Mouse (Mus musculus): ENCODE results near the gene Flot1.
"Not testable (repeated sequence)": the region's sequence is repeated elsewhere in the genome, so short reads cannot be mapped to it uniquely, and the experiment has no call there.

The Flot1 gene

DNA sequence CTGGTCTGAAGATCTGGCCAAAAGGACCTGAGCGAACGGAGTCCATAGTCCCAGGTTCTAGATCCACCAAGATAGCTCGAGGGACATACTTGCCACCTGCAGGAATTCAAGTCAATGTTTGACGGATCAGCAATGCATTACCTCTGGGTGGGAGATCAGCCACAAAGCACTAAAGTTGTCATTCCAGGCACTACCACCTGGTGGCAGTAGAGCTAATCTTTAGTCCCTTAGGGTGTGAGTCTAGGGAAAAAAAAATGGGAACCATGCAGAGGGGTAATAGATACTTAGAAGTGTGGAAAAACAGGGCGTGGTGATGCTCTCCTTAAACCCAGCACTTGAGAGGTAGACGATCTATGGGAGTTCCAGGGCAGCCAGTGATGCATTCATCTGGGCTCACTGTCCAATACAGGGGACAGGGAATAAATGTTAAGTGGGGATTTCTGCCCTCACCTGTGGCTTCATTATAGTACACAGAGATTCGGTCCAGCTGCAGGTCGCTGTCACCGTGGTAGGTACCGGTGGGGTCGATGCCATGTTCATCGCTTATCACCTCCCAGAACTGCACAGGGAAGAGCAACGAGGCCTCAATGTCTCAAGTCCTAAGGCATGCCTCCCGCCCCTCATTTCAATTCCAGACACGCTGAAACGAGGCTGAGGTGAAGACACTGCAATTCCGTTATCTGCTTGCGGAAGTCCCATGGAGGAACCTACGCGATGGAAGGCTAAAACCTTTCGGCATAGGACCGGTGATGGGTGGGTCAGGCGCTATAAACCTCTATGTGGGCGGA lies 13.3 kb downstream of the Flot1 start:
- DNase-seq (ENCODE audit: low spot score in 2 of 2) = peak; percentile 78 to 81

DNA sequence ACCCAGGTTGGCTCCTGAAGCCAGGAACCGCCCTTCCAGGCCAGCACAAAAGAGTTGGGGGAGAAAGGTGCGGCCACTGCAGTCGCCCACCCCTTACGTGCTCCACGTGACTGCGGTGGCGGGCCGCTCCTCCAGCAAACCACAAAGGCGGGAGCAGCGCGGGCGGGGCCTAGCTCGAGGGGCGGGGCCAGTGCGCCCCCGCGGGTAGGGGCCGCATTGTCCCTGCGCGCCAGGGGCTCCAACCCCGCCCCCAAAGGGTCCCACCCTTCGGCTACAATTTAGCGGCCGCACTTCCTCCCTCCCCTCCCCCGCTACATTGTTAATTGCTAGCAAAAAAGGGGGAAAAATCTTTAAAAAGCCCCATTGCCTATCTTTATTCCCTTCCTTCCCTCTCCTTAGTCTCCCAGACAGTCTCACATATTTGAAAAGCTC lies 14.0 kb downstream of the Flot1 start:
- peak; percentile 80 to 84 for DNase-seq (ENCODE audit: low spot score in 2 of 2)

DNA sequence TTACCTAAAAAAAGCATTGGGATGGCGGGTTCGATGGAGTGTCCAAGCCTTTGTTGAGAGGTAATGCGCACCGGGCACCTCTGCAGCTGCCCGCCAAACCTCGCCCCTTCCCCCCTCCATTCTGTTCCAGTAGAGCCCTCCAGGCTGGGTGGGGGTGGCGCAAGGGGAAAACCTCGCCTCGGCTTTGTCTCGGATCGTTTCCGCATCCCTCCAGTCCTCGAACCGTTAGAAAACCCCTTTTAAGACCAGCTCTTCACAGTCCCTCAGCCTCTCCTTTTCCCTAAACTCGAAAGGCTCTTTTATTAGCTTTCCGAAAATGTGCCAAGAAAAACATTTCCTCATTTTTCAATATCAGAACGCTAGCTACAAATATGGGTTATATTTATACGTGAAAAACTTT lies 14.5 kb downstream of the Flot1 start:
- DNase-seq (ENCODE audit: low spot score in 2 of 2) = no peak

DNA sequence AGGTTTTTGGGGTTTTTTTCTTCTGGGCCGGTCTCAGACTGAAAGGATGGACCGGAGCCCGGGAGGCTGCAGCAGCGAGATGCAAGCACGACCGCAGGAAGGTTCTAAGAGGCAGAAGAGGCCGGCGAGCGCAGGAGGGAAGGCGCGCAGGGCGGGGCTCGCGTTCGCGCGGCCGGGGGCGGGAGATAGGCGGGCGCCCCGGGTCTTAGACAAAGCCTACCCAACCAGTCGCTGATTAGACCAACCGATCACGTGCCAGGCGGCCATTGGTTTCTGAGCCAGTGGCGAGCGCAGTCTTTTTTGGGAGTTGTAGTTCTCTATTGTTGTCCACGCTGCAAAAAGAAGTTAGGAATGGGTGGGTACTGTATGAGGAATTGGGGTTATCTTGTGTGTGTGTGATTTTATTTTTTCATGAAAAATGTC lies 15.1 kb downstream of the Flot1 start, which contains the start of gene Tubb5:
Tubb5 (minus strand) TSS at position 185 of the 423 bp plus-strand sequence.
- DNase-seq (ENCODE audit: low spot score in 2 of 2) = peak; percentile 97

DNA sequence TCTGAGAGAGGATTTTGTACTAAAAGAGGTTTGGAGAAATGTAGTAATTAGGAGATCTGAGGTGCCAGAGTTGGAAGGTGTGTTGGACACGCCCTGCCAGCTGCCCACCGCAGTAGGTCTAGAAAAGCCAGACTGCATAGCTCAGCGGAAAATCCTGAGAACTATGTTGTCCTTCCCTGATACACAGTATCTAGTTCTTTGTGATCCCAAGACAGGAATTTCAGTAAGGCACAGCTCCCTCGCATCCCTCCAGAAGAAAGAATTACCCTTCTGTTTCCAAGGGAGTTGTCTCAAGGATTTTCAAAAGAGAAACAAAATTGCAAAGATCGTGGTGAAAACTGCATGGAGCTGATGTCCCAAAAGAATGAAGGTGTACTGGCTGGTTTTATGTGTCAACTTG lies 15.5 kb downstream of the Flot1 start:
- no peak for DNase-seq (ENCODE audit: low spot score in 2 of 2)

DNA sequence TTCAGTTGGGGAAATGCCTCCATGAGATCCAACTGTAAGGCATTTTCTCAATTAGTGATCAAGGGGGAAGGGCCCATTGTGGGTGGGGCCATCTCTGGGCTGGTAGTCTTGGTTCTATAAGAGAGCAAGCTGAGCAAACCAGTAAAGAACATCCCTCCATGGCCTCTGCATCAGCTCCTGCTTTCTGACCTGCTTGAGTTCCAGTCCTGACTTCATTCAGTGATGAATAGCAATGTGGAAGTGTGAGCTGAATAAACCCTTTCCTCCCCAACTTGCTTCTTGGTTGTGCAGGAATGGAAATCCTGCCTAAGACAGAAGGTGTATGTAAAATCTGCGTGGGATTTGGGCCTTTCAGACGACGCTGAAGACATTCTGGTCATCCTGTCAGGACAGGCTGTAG lies 16.0 kb downstream of the Flot1 start:
- DNase-seq (ENCODE audit: low spot score in 2 of 2) = not testable (repeated sequence)

DNA sequence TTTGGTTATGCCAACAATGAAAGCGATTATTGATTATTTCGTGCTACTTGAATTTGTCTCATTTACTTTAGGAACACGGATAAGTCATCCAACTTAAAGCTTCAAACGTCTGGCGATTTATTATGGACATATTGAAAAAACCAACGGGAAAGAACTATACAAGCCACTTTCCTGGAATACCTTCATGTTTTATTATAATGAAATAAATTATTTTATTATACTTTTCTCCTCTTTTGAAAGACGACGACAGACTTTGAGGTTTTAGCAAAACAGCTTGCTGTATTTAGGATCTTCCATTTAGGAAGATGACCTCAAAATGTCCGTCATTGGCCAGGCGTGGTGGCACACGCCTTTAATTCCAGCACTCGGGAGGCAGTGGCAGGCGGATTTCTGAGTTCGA lies 17.5 kb downstream of the Flot1 start:
- DNase-seq (ENCODE audit: low spot score in 2 of 2) = no peak

DNA sequence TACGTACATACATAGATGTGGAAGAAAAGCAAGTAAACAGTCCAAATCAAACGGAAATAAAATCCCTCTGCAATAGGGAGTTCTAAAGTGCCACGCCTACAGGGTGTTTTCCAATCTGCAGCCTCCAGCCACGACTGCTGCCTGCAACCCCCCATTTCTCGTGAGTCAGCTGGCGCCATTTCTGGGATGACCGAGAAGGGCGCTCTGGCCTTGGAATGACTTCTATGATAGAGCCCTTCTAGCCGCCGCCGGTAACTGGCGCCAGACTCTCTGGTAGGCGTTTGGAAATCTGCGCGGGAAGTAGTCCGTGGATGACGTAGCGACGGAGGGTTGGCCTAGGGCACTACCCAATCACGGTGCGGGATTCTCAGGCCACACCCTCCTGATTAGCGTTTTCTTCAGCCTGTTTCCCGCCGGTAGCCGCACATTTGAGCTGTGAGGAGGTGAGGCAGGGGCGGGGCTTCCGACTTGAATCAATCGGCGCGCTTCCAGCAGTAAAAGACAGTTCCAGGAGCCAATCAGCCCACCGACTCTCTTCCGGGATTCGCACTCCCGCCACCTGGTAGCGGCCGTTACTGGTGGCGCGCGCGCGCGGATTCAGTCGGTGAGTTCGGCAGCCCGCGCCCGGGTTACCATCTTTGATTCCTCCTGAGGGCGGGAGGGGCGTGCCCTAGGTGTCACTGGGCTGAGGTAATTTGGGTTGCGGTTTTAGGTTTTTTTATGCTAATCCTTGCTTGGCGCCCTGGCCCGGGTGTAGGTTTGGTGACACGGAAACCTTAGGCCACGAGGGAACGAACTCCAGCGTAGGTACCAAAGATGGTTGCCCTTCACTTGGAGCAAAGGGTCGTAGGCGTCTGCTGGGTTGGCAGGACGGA lies 18.3 kb downstream of the Flot1 start, which contains the start of gene Mdc1:
Mdc1 (plus strand) TSS at position 440 of the 875 bp plus-strand sequence.
- peak; percentile 99 to 100 for DNase-seq (ENCODE audit: low spot score in 2 of 2)

DNA sequence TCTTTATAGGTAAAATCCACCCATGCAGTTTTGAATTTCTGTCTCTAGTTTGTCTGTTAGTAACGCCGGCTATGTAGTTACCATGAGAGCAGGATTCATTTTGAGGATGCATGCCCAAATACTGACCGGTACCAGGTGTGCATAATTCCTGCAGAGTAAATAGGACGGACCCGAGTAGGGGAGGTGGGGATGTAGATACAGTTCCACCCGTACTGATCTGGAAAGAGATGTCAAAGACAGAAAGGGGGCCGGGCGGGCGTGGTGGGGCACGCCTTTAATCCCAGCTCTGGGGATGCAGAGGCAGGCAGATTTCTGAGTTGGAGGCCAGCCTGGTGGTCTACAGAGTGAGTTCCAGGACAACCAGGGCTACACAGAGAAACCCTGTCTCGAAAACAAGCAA lies 19.0 kb downstream of the Flot1 start:
- DNase-seq (ENCODE audit: low spot score in 2 of 2) = no peak

DNA sequence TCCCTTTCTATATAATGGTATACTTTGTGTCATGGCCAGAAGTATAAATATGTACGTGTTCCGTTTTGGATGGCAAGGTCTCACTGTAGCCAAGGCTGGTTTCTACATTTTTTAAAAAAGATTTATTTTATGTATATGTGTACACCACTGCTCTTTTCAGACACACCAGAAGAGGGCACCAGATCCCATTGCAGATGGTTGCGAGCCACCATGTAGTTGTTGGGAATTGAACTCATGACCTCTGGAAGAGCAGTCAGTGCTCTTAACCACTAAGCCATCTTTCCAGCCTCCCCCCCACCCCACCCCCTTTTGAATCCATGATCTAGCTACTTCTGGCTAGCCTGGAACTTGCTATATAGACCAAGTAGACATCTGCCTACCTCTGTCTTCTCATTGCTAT lies 20.5 kb downstream of the Flot1 start:
- DNase-seq (ENCODE audit: low spot score in 2 of 2) = no peak

DNA sequence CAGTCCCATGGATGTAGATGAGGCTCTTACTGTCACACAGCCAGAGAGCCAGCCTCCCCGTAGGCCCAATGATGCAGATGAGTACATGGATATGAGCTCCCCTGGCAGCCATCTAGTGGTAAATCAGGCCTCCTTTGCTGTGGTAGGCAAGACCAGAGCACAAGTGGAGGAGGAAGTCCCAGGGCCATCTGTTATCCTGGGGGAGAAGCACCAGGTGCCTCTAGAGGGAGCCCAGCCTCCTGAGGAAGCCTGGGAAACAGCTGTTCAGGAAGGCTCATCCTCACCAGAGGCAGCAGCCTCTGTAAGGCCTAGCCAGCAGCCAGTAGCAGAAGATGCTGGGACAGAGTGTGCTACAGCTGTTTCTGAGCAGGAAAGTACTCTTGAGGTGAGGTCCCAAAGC lies 25.1 kb downstream of the Flot1 start:
- DNase-seq (ENCODE audit: low spot score in 2 of 2) = no peak

DNA sequence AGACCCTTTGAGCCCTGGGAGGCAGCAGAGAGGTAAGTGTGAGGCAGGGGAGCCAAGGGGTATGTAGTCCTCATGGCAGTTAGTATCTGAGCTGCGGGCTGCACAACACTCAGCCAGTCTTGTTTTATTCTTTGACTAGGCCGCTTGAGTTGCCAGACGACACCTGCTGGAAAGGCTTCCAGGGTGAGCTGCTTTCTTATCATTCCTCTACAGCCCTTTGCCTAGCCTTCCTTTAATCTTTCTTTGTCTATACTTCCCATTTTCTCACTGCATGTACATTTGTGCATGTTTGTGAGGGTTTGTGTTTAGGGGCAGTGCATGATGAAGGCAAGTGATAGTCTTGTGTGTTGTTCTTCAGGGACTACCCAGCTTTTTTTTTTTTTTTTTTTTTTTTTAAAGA lies 27.9 kb downstream of the Flot1 start:
- no peak for DNase-seq (ENCODE audit: low spot score in 2 of 2)

DNA sequence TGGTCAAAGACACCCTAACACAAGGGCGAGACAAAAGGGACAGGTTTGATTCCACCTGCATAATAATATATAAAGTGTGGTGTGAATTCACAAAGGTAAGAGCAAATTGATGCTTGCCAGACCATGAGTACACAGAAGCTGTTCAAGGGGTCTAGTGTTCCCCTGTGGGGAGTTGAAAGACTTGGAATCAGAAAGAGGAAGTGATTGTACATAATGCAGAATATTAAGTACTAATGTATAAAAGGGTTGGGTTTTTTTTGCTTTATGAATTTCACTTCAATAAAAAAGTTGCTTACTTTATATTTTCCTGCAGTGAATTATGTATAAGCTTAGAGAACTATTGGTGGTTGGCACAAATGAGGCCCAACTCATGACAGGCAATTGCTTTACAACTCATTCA lies 36.3 kb downstream of the Flot1 start:
- no peak for DNase-seq (ENCODE audit: low spot score in 2 of 2)

DNA sequence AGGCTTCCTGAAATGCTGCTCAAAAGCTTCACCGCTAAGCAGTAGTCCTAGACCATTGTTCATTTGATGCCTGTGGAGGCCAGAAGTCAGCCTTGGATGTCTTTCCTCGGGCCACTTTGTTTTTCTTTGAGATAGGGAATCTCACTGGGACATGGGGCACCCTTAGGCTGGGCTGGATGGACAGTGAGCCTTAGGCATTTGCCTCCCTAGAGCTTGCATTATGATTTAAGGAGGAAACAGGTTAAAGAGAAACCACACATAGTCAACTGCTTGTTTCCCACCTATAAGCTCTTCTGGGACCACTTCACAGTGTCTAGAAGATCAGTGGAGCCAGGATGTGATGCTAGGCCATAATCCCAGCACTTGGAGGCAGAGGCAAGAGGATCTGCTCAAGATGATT lies 36.8 kb downstream of the Flot1 start:
- DNase-seq (ENCODE audit: low spot score in 2 of 2) = no peak

DNA sequence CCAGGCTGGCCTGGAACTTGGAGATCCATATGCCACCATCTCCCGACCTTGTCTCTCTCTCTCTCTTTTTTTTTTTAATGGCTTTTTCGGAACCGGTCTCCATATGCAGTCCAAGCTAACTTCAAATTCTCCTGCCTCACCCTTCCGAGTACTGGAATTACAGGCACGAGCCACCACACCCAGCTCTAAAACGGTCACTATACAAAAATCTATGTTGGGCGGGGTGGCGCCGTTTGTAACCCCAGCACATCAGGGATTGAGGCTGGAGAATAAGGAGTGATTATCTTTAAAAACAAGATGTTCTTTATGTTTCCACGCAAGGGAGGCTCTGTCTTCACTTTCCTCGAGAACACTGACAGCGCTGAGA lies 37.8 kb downstream of the Flot1 start:
- no peak for DNase-seq (ENCODE audit: low spot score in 2 of 2)

DNA sequence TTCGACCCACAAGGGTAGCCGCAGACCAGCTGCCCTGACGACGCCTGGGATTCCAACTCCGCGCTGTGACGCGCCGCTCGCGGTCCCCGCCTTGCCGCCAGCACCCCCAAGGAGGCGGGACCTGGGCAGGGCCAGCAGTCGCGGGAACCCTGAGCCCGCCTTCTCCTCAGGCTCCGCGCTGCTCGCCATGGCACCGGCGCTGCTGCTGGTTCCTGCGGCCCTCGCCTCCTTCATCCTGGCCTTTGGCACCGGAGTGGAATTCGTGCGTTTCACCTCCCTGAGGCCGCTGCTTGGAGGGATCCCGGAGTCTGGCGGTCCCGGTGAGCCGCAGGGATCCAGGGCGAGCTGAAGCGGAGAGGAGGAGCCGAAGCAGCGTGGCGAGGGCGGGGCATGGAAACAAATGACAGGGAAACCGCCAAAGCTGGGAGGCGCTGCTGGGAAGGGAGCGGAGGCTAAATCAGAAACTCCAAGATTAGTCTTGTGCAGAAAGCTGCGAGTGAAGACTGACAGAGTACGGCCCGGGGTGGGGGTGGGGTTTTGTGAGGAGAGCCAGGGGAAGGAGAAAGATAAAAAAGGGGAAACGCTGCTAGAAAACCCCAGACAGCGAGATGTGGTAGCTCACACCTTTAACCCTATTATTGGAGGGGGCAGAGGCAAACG lies 38.3 kb downstream of the Flot1 start, which contains the start of gene Nrm:
Nrm (plus strand) TSS at position 121 of the 660 bp plus-strand sequence.
- DNase-seq (ENCODE audit: low spot score in 2 of 2) = peak; percentile 85 to 86

DNA sequence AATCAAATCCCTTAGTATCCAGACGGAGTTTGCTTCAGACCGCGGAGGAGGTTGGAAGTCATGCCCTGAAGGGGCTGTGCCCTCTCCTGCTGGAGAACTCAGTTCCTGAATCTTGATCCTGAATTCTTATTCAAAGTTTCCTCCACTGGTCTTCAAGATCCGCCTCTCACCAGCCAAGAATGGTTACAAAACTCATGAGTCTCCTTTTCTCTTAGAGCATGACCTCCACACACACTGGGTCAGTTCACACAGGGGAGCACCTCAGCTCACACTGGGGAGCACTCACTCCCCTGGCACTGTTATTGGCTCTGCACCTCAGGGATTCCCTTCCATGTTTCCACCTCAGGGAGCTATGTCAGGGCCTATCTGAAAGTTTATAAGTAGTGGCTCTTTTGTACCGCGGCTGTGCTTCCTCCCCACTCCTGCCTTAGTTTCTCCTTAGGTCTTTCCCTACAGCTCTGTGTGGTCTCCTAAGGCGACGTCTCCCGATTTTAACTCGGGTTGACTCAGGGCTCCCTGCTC lies 41.9 kb downstream of the Flot1 start:
- no peak for DNase-seq (ENCODE audit: low spot score in 2 of 2)

DNA sequence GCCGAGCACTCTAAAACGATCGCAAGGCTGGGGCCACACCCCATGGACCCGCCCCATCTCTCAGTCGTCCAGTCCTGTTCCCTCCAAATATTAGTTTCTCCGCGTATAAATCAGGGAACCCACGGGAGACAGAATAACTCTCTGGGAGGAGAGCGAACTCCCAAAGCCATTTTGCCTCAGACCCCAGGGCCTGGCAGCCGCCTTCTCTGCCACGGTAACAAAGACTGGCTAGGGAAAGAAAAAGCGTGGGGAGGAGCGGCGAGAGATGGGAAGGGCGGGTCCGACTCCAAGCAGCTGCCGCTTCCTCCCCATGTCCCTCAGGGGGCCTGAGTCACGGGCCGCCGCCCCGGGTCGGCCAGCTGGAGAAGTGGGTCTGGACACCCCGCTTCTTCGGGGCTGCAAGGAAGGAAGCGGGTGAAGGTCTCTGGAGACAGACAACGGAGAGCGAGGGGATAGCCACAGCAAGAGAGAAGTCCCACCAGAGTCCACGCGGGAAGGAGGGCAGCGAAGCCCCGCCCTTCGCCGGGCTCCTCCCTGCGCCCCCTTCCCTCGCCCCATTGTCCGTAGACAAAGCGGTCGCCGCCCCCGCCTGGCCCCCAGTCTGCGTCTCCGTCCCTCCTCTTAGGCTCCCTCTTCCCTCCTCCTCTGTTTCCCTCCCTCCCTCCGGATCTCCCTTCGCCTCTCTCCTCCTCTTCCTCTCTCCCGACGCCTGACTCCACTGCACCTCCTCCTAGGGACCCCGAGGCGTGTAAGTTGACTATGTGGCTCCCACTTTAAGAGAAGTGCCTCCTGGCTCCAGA lies 42.7 kb downstream of the Flot1 start, which contains the start of gene Ppp1r18:
Ppp1r18 (plus strand) TSS at position 113 of the 800 bp plus-strand sequence.
- DNase-seq (ENCODE audit: low spot score in 2 of 2) = no peak

DNA sequence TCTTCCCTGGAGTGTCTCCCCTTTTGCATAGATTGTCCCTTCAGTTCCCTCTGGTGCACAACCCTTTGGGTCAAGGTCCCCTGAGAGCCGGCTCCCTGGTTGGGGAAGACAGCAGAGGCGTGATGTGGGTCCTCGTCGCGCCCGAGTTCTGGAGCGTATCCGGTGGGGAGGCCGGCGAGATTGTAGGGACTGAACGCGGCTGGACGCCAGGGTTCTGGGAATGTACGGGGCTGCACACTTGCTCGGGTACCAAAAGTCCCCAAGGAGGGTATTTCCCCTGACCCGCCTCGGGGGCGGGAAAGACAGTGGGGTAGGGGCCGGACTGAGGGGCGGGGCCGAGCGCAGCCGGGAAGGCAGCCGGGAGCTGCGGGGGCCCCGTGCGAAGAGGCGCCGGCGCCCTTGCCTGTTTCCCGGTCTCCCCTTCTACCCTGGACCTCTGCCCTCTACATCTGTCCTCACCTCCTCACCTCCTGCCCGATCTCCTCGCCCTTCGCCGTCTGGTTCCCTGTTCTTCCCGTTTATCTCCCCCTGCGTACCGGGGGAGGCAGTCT lies 43.3 kb downstream of the Flot1 start:
- no peak for DNase-seq (ENCODE audit: low spot score in 2 of 2)
